Mouse (Mus musculus): ENCODE measurements at regions not wholly inside any gene's neighbourhood (a gene's known extent, or its start where the extent isn't known, plus 50 kb on each side); places are given as distances from the start of the nearest gene placed in this dataset.

DNA sequence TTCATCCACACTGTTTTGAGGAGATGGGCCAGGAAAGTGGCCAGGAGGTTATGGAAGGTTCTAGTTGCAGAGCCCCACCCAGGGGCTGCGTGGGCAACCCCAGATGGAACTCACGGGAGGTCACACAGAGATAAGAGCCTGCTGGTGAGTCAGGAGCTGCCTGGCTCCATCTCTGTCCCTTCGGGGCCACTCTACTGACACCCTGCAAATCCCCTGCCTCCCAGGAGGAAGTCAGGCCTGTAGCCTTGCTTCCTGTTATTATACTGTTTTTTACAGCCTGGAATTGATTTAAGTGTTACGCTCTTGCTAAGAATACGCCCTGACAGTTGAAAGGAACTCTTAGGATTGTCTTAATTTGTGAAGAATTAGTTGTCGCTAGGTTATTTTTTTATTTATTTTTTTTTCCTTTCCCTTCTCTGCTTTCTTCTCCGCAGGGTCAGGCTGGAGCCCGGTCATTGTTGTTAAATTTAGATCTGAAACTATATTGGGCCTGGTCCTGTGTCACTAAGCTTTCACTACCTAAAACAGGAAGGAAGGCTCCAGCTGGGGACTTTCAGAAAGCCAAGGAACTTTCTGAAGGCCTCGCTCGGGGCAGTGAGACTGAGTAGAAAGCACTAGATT lies 497.9 kb downstream of the Med13l start:
- DNase-seq (ENCODE audit: low spot score), result no peak

DNA sequence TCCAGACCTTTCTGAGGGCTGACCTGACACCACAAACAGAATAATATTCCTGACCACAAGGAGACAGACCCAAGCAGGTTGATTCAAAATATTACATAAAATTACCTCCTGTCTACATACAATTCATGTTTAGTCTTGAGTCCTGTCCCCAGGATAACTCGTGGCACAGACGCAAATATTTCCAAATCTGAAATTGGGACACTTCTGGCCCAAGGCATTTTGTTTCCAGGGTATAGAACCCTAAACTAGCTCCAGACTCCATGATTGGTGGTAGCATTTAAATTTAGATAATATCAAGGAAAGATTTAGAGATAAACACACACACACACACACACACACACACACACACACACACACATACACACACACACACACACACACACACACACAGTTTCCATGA lies 498.7 kb downstream of the Med13l start:
- DNase-seq (ENCODE audit: low spot score), result no peak

DNA sequence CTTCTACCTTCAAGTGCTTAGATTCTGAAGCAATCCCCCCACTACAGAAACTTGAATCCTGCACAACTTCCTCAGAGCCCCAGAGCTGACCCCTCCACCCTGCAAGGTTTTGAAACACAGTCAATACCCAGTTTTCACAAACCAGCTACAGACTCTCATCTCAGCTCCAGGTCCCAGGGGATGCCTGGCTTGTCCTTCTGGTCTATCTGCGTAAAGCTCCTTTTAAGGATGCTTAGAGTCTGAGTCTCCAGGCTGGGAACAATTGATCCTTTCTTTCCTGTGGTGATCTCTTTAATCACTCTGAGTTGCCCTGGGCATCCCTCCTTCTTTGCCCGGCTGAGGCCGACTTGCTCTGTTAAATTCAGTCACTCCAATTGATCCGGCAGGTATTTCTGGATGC lies 500.4 kb downstream of the Med13l start:
- DNase-seq (ENCODE audit: low spot score), result no peak

DNA sequence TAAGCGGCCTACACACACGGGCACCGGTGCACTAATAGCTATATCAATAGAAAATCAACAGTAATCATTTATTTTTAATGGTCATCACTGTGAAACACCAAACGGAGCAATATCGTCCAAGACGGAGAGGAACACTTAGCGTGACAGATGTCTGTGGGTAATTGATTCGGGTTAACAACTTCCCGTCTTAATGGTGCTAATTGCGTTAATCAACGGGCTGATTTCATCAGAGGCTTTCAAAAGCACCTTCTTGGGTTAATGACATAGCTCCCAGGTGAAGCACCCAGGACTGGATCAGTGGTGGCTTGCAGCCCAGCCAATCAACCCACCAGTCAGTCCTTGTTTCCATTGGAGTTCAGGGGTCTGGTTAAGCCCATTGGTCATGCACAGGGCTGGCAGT lies 502.0 kb downstream of the Med13l start:
- DNase-seq (ENCODE audit: low spot score), result no peak

DNA sequence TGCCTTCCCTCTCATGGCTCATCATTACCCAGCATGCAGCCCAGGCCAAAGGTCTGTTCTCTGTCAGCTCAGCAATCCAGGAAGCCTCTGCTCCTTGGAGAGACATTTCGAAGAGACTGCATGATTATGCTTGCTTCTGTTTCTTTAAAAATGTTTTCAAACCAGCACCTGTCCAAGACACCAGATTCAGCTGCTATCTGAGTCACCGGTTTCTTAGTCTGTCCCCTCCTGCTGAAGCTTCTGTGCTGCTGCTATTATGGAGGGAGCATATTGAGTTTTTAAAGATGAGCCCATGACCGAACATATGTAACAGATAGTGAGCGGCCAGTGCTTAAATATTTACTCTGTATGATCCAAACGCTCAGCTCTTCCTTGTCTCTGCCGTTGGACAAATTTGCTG lies 506.2 kb downstream of the Med13l start:
- DNase-seq (ENCODE audit: low spot score), result no peak

DNA sequence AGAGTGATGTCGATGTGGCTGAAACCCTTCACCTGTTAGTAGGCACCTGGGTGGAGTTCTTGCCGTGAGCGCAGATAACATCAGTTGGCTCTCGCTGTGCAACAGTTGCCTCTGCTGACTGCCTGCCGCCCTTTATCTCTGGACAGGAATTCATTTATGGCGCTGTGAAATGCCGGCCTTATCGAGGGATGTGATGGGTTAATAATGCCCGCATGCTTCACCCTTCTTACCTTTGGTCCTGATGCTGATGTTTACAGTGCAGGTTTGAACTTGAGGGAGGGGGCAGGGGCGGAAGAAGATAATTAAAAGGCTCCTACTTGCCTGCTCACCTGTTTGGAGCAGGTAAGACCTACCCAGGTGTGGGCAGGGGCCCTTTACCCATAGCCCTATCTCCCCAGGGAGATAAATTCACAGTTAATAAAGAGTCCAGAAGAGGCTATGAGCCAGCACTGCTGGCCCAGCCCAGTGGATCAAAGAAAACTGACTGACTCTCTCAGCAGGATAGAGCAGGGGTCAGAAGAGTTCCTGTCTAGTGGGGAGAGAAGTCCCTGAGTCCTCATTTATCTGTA lies 509.4 kb downstream of the Med13l start:
- no peak for DNase-seq (ENCODE audit: low spot score)

DNA sequence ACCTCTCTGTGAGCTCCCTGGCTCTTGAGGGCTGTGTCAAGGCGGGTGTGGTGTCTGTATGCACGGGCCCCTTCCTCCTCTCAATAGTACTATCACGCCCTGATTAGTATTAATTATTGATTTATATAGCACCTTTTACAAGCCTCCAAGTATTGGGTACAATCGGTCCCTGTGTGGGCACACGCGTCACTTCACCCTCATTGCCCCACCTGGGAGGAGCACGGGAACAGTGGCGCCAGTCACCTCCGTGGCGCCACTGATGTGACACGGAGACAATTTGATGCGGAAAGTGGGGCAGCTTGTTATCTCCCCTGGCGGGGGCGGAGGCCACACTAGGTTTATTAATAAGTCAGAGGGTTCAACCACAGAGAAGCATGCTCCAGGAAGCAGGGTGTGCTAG lies 512.2 kb downstream of the Med13l start:
- DNase-seq (ENCODE audit: low spot score), result no peak

DNA sequence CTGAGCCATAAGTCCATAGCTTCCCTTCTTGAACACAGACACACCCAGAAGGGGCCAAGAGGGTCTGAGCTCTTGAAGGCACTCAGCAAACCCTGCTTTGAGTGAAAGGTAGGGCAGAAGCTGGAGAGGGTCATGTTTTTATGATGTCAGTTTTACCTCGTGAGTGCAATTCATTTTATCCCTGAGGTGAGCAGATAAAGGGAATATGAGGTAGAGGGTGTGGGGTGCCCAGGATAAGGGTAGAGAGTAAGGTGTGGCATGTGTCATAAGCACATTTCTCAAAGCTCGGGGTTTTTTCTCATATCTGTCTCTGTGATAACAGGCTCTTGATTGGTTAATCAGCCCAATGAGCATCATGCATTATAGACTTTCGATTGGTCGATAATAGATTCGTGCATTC lies 520.3 kb downstream of the Med13l start:
- DNase-seq (ENCODE audit: low spot score), result no peak

DNA sequence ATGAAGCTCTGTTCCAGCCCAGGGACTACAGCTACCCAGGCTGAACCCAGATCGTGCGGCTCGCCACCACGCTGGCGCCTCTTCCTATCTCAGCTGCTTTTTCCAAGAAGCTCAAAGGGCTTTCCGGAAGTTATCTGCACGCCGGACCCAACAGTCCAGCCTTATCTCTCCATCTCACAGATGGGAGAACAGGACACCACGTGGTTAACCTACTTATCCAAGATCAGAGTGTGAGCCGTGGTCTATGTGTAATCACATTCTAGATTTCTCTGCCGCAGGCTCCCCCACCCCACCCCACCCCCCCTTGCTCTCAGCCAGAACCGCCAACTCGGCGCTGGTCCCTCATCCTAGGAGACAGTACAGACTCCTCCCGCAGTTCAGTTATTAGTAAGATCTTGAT lies 522.4 kb downstream of the Med13l start:
- no peak for DNase-seq (ENCODE audit: low spot score)

DNA sequence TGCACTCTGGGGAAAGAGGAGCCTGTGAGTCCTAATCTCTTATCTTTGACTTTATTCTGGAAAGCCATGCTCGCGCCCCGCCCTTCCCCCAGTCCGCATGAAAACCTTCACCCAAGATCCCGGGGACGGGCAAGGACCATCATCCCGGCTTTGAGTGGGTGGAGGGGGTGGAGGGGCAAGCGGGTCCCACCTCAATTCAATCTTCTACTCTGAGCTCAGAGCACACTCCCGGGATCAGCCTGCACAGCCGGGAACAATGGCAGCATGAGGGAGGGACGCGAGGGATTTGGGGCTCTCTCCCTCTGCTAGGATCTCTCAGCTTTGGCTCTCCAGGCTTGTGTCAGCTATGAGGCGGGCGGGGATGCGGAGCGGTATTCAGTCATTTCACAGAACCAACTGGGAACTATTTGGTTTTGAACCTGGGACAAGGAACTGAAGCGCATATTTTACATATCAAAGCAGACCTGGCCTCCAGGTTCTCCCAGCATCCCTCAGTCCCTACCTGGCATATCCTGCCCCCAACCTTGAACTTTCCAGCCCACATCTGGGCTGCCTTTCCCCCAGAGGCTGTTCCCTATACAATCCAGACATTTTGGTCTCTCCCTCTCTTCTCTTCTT lies 537.2 kb downstream of the Med13l start:
- no peak for DNase-seq (ENCODE audit: low spot score)

DNA sequence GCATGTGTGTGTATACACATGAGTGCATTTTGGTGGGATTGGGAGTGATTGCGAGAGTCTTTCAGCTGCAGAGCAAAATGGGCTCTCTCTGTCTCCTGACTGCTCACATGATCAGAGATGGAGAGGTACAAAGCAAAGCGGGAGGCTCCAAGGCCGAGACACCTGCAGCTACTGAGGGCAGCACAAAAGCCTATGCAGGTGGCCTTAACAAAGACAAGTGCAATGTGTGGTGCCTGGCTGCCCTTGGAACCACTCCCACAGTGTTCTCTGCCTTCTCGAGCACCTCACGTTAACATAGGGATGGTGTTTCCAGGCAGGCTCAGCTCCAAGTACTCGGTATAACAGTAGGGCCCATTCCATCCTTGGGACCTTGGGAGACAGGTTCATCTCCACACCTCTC lies 539.3 kb downstream of the Med13l start:
- DNase-seq (ENCODE audit: low spot score), result no peak

DNA sequence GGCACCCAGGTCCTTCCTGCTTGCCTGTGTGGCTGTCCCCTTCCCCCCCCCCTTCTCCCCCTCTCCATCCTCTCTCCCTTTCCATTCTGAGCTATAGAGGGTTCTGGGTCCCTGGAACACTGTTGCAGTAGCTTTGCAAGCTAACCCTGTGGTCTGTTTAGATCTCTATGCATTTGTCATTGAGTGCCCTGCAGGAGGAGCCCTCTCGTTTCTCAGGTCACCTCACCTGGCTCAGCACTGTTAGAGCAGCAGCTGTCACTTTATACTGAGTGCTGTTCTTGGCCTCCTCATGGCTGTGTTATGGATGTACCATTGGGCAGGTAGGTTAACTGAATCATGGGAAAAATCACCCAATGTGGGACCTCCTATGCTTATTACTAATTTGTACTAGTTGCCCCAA lies 543.0 kb downstream of the Med13l start:
- no peak for DNase-seq (ENCODE audit: low spot score)

DNA sequence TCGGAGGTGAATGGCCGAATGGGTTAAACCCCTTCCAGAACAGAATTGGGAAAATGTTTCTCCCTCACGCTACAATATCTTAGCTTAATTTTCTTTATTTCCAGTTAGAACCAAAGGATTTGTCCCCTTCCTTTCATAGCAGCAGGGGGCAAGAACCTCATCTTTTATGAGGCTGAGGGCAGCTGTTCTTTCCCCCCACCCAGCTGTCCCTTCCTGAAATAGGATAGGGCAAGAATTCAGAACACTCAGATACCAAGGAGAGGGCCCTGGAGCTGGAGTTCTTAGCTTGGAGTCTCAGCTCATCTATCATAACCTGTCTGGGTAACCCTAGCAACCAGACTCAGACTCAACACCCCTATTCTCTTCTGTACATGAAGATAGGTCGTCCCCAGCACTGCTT lies 547.4 kb downstream of the Med13l start:
- no peak for DNase-seq (ENCODE audit: low spot score)

DNA sequence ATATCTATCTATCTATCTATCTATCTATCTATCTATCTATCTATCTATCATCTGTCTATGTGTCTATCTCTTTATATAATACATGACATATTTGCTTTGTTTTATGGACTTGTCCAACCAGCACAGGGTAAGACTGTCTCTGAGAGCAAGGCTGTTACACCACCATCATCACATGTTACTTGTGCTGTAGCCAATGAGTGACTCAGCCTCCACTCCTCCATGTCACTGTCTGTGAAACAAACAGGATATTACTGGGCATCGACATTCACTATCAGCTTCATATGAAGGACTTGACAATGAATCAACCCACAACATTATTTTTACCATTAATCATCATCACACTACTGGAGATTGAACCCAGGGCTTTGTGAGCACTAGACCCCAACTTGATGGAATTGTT lies 549.0 kb downstream of the Med13l start:
- no peak for DNase-seq (ENCODE audit: low spot score)

DNA sequence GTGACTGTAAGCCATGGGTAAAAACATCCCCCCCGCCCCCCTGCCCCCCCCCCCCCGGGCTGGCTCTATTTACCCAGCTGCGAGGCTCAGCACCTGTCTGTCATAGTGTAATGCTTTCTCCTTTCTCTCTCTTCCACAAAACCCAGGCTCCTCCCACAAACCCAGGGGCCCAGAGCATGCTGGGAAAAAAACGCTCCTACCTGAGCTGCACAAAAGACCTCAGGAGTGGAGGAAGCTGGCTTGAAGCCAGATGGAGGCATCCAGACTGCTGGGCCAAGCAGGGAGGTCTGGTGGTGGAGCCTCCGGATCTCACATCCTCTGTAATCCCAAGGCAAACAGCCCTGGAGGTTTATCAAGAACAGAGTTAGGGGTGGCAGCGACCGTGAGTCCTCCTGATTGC lies 553.6 kb downstream of the Med13l start:
- no peak for DNase-seq (ENCODE audit: low spot score)

DNA sequence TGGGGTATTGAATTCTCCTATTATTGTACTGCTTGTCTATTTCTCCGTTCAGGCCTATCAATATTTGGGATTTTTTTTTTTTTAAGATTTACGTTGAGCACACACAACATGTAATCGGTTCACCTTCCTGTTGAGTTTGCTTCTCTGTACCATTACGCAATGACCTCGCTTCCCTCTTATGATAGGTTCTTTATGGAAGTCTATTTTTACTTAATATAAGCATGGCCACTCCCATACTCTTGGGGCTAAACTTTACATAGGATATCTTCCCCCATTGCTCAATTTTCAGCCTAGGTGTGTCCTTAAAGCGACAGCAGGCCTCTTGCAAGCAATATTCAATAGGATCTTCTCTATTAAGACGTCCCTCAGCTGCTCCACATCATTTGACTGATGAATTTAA lies 544.7 kb upstream of the Tbx3 start:
- no peak for DNase-seq (ENCODE audit: low spot score)

DNA sequence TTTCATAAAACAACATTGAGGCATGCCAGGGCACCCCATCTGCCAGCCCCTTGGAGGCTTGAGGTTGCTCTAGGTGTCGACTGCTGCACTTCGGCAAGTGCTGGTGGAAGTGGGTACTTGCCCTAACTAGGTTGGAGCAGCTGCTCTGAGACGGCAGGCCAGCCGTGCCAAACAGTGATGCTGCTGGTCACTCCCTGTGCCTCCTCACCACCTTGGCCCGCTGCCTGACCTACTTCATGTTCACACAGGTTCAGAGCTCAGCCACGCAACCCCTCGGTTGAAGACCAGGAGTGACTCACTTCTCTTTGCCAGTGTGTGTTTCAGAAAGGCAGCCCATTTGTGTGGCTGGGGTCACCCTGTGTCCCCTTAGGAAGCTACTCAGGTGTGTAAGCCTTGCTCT lies 540.3 kb upstream of the Tbx3 start:
- no peak for DNase-seq (ENCODE audit: low spot score)

DNA sequence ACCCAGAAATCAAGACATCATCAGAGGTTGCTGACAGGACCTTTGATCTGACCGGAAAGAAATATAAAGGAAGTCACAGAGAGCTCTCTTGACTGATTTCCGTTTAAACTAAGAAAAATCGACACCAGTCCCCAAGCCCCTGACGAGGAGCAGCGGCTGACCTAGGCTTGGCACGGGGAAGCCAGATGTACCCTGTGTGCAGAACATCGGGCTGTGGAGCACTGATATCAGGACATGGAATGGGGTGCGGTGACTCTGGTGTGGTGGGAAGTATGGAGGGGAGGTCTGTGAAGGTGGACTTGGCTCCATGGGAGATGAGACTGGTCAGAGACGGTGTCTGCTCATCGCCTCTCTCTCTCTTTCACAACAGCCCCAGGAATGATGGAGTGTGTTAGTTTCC lies 539.0 kb upstream of the Tbx3 start:
- DNase-seq (ENCODE audit: low spot score), result no peak

DNA sequence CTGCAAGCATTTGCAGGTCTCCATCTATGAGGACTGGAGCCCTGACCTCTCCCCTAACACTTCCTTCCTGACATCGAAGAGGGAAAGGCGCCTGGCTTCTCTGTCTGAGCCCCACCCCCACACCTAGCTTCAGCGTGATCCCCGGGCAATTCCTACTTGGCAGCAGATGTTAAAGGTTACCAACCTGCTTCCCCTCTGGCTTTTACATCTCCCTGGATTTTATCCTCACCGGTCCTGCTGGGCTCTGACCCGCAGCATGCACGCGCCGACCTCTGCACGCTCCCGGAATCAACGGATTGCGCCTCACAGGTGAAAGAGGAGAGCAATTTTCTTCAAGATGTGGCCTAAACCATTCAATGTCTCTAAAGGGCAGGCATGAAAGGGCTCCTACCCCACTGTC lies 537.1 kb upstream of the Tbx3 start:
- no peak for DNase-seq (ENCODE audit: low spot score)

DNA sequence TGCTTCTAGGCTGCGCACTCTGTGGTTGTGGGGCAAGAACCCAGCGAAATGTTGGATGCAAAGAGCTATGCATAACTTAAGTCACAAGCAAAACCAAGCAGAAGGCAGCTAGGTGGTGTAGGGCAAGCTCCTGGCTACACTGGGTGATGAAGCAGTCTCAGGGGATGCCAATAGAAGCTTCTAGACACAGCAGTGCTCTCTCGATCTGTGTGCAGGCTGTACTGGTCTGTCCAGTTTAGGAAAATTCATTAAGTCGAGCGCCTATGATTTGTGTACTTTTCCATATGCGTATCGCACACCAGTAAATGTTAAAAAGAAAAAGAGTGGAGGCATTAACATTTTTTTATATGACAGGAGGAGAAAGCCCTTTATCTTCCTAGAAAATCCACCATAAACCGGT lies 533.6 kb upstream of the Tbx3 start:
- no peak for DNase-seq (ENCODE audit: low spot score)

DNA sequence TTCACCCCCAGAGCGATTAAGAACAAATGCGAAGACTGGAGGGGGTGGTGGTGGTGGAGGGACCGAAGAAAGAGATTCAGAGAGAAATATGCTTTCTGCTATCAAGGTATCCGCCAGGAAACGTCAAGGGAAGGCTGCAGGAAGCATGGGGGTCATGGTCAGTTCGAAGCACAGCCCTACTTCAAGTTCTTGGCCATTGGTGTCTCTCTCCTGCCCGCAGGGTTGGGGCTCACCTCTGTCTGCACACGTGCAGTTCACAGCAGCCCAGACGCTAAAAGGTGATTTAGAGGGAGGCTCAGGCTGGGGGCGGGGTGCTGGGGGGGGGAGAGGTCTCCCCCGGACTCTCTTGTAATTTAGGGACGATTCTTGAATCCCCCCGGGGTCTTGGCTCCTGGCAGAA lies 533.1 kb upstream of the Tbx3 start:
- DNase-seq (ENCODE audit: low spot score), result no peak

DNA sequence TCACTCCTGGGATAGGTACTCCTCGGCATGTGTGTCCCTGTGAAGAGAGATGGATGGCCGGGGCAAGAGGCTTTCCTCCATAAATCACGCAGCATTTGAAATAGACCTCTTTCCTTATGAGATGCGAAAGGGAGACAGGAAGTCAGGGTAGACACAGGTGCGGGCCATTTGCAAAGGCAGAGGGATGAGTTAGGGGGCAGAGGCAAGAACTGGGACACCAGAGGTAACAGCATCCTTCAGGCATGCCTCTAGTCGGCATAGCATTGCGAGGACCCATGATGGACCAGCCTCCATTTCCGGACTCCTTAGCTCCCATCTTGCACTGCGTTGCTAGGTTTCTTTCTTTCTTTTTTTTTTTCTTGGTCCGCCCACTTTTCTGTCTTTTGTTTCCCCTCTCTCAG lies 532.6 kb upstream of the Tbx3 start:
- DNase-seq (ENCODE audit: low spot score), result no peak

DNA sequence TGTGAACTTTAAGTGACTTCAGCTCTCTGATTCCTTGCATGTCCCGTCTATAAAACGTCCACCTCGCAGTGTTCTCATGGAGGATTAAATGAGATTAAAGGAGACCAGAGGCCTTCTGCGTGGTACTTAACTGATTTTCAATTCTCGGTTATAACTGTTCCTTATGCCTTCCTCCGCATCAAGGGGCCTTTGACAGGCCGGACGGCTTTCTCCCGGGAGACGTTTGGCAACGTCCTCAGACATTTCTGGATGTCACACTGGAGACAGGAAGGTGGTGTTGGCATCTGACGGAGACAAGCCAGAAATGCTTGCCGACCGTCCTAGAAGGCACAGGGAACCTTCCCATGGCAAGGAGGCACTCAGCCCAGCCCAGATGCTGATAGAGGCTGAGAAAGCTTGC lies 532.2 kb upstream of the Tbx3 start:
- DNase-seq (ENCODE audit: low spot score), result no peak

DNA sequence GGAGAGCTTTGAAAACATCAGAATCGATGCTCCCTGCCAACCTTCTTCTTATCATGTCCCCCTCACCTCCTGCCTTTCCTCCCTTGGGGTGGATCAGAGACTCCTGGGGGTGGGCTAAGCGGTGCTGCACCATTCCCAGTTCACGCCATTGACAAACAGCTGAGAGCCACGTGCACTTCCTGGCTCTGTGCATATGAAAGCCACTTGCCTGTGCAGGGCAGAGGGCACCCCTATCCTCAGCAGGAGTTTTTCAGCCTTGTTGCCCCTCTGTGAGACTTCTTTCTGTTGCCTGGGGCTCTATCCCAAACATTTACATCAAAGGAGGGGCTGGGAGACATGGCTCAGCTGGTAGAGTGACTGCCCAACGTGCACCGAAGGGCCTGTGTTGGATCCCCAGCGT lies 531.1 kb upstream of the Tbx3 start:
- DNase-seq (ENCODE audit: low spot score), result no peak
